Mouse (Mus musculus) kidney, adult 8-10 months (tissue): ENCODE results near the gene Plcd1.

ENCODE experiments used
- DNase-seq, 2 experiments: peaks; one replicate each; pipeline ENCODE4 v3.0.0; 2022

Gene Plcd1

GRCm38 (mm10) chr9:119052154-119052944 is 41.0 kb downstream of the Plcd1 start, which contains the start of gene Vill:
TSS of gene Vill (plus strand) at chr9:119052778.
- peak; percentile 69 to 74 for DNase-seq

- no peak for DNase-seq
These were observed 42.1 kb downstream of the Plcd1 start for GRCm38 (mm10) chr9:119051158-119051557.

- DNase-seq, result no peak
These were observed 45.0 kb downstream of the Plcd1 start for GRCm38 (mm10) chr9:119048182-119048903.

- no peak for DNase-seq
These were observed 53.1 kb downstream of the Plcd1 start for GRCm38 (mm10) chr9:119040101-119040775.

- no peak for DNase-seq
These were observed 54.7 kb downstream of the Plcd1 start for GRCm38 (mm10) chr9:119038574-119038973.

GRCm38 (mm10) chr9:119037076-119037730 is 56.1 kb downstream of the Plcd1 start:
- DNase-seq, result no peak

- DNase-seq, result peak; percentile 49 to 62
These were observed 57.5 kb downstream of the Plcd1 start for GRCm38 (mm10) chr9:119035836-119036235.

GRCm38 (mm10) chr9:119034676-119035665 is 58.3 kb downstream of the Plcd1 start:
- no peak for DNase-seq

- no peak for DNase-seq
These were observed 59.2 kb downstream of the Plcd1 start for GRCm38 (mm10) chr9:119034069-119034468.

- DNase-seq, result no peak
These were observed 60.0 kb downstream of the Plcd1 start for GRCm38 (mm10) chr9:119033111-119033921.

GRCm38 (mm10) chr9:119032538-119032937 is 60.8 kb downstream of the Plcd1 start:
- DNase-seq, result no peak

- DNase-seq, result no peak
These were observed 61.5 kb downstream of the Plcd1 start for GRCm38 (mm10) chr9:119031772-119032171.

- no peak for DNase-seq
These were observed 62.3 kb downstream of the Plcd1 start for GRCm38 (mm10) chr9:119031038-119031437.

GRCm38 (mm10) chr9:119029568-119029967 is 63.7 kb downstream of the Plcd1 start:
- DNase-seq, result peak; percentile 76 to 78

- DNase-seq, result no peak
These were observed 64.8 kb downstream of the Plcd1 start for GRCm38 (mm10) chr9:119028226-119029195.

GRCm38 (mm10) chr9:119027337-119027736 is 66.0 kb downstream of the Plcd1 start:
- no peak for DNase-seq

GRCm38 (mm10) chr9:119025832-119026331 is 67.4 kb downstream of the Plcd1 start:
- peak; percentile 69 to 74 for DNase-seq

GRCm38 (mm10) chr9:119025263-119025662 is 68.0 kb downstream of the Plcd1 start:
- DNase-seq, result peak; percentile 63 to 64

- DNase-seq, result peak; percentile 51 to 63
These were observed 71.6 kb downstream of the Plcd1 start for GRCm38 (mm10) chr9:119021731-119022130.
